Mouse (Mus musculus) kidney, adult 9 months (tissue): ENCODE measurements around the gene Stra6.

Source experiments
- DNase-seq: peaks from one replicate; pipeline ENCODE4 v3.0.0; 2022

Stra6 gene

DNA sequence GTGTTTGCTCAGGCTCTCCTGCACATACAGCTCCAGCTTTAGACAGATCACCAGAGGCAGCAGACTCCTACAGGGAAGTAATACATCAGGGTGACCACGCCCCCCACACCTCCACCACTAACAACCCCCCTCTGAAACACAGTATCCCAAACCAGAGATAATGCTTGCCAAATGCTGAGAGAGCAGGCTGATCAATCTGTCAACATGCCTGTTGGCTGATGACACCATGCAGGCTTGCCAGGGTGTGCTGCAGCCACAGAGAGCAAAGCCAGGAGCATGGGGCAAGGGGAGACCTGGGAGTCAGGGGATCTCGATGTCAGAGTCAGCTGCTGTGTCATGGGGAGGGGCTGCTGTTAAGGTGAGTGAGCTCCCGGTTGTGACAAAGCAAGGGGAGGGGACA lies at the start of gene Stra6:
Gene Stra6 (plus strand): TSS at position 258 of the 400 bp plus-strand sequence.
- no peak for DNase-seq

DNA sequence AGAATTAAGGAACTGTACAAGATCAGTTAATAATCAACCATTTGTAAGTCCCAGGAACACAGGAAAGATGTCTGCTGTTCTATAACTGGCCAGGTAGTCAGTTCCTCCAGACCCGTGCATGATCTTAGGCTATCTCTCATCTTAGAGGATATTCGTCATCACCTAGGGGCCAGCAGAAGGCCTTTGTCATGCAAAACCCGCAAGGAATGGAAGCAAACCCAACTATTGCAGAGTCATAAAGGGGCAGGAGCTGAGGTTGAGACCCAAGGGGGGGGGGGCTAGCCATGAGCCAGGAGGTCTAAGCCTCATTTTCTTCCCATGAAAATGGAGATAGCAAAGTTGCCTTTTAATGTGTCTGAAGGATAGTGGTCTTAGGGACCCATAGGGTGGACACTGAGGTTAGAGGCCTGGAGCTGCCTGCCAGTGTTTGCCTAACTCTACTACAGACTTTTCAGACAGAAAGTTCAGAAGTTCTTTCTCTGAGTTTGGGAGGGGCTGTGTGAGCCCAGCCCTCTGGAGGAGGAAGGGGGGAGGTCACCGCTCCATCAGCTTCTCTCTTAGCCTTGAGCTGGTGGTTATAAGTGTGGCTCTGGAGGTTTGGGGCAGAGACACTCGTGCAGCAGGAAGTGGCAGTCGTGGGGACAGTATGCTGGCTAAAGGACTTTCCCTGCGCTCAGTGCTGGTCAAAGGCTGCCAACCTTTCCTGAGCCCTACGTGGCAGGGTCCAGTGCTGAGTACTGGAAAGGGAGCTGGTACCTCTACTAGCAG lies 49.0 kb upstream of the Stra6 start:
- no peak for DNase-seq

DNA sequence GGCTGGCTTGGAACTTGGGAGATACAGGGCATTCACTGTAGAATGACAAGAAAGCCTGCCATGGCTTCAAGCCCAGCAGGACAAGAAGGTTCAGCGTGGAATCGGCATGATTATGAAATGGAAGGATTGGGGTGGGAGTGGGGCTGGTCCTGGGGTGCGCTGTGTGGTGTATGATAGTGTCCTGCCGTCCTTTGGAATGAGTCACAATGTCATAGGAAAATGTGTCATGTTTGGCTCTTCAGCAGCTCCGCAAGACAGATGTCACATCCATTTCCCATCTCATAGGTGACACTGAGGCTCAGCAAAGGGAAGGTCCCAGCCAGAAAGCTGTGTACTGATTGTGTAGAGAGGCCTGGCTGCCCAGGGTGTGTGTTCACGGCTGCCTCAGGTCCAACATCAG lies 47.7 kb upstream of the Stra6 start:
- DNase-seq: no peak

DNA sequence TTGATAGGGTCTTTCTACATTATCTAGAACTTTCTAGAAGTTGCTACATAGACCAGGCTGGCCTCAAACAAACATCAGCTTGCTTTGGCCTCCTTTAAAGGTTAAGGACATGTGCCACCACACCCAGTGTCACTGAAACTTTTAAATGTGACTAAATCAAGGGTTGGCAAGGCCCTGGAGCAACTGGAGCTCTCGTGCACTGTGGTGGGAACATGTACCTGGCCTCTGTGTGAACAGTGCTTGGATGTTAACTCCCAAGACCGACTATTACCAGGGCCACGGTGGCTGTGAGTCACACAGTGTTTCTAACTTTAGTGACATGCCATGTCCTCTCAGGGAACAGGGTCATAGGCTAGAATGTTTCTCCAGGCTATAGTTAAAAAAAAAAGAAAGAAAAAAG lies 46.6 kb upstream of the Stra6 start:
- no peak for DNase-seq

DNA sequence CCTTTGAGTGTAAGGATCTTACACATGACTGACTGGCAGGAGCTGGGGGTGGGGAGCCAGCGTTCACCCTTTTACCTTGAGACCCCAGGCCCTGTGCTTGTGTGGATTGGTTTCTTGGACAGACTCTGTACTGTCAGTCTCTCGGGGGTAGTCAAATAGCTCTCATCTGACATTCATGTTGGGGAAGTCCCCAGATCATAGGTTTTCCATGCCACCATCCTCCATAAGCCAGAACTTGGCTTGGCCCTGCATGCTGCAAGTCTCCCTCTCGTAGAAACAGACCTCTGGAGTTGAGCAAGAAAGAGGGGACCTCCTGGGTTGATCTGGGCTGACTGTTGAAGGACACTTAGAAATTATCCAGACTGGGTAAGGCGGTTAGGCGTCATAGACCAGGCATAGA lies 45.2 kb upstream of the Stra6 start:
- DNase-seq: no peak

DNA sequence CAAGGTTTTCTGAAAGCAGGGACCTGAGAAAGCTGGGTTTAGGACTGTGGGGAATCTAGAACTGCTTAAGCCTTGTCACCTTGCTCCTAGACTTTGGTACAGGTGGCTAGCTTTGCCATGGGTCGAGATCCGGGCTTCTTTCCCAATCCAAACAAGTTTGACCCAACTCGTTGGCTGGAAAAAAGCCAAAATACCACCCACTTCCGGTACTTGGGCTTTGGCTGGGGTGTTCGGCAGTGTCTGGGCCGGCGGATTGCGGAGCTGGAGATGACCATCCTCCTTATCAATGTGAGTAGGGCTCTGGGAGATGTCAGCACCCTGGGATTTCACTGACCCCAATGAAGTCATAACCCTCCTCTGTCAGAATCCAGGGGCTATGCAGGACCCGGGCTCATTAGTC lies 37.6 kb upstream of the Stra6 start:
- no peak for DNase-seq

DNA sequence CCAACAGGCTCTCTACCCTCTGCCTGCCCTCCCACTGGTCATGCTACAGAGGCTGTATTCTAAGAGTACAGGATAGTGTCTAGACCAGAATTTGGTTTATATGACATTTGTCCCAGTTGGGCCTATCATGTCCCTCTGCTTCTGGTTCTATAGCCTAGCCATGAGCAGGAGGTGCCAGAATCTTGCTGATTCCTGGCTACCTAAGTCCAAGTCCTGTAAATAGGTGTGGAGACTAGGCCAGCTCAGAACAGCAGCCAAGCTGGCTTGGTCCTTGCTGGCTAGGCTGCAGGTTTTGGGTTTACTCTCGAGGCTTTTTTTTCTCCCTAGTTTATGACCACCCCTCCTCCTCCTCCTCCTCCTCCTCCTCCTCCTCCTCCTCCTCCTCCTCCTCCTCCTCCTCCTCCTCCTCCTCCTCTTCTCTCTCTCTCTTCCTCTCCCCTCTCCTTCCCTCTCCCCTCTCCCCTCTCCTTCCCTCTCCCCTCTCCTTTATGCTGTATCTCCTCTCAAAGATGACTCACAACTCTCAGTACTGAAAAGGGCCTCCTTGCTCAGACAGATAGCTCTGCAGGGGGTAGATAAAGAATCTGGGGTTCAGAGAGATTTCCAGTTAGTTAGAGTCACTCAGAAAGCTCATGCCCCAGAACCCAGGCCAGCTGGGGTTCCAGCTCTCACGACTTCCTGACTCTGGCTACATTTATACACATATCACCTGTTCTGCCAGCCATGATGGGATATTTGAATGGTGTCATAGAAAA lies 36.0 kb upstream of the Stra6 start:
- DNase-seq: no peak

DNA sequence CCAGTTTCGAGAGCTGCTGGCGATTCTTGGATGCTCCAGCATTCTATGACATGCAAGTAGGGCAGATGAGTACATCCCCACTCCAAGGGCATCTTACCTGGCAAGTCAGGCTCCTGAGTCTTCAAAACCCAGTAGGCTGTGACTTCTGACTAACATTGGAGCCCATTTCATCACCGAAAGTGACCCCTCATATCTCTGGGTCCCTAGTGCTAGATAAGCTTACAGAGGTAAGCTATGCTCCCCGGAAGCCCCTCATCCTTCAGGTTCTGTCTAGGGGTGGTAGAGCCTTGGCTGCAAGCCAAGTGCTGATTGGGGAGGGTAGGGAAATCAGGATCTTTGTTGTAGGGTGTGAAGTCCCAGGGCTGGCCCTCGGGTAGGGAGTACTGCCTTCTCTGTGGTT lies 34.7 kb upstream of the Stra6 start:
- DNase-seq: no peak

DNA sequence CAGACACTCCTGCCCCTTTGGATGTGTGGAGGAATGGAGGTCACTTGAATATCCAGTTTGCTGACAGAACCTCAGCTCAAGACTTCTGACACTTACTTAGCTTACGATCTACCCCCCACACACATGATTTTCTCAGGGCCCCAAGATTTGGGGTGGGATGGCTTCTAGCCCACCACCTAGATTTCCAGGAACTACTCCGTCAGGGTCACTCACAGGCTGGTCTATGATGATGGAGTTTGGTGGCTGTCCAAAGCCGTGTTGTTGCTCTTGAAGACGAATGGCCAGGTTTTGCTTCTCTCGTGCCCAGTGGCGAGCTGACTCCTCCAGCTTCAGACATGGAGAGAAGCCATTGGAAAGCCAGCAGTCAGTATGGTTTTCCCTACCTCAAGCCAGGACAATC lies 34.0 kb upstream of the Stra6 start:
- DNase-seq: no peak

DNA sequence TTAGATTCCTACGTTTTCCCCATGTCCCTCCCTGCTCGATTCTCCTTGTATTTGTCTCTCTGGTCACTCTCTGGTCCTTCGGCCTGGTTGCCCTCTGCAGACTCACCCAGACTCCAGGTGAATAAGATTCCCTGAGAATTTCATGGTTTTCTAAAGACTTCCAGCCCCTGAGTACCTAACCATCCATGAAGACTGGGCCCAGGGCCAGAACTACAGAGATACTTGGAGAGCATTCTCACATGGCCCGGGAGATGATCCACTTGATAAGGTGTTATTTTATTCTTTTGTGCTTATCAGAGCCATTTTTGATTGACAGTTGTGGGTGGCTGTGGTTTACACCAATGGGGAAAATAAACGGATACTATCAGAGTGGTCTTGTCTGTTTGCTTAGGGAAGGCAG lies 31.7 kb upstream of the Stra6 start:
- DNase-seq: no peak

DNA sequence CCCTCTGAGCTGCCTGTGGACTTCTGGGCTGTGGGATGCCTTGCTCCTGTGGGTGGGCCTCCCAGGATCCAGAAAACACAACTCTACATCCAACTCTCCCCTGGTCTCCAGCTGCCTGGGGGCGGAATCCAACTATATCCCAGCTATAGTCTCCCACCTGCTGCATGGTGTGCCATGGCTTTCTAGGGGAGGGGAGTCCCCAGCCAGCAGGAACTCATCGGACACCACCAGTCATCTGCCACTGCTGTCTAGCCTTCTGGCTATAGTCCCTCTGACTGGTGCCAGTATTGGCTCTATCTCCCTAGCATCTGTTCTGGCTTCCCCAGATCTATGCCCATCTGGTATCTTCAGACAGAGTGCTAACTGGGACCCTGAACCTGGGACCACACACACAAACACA lies 28.1 kb upstream of the Stra6 start:
- no peak for DNase-seq

DNA sequence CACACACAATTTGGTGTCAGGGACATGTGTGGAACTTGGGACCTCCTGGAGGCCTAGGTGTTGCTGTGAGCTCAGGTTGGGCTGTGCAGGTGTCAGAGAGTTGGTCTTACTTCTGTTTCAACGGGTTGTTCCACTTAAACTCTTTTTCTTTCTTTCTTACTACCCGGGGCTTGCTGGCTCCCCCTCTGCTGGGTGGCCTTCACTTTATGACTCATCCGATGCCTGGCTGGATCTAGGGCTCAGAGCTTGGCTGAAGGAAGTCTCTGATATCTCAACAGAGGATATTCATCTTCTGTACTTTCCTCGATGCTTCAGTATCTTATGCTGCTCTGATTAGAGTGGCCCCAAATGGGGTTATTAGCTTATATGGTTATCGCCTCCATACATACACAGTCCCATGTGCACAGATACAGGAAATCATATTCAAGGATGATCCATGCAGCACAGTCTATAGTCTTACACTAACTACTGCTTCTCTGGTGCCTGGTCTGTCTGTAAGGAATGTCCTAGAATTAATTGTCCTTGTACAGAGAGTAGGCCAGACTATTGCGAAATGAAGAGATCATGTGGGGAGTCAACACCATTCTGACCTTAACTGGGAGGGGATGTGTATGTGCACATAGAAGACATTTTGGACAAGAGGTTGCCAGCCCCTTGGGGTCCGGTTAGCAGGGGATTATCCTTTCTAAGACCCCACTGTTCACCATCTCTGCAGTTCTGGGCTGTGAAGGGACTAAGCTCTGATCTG lies 27.5 kb upstream of the Stra6 start:
- no peak for DNase-seq

DNA sequence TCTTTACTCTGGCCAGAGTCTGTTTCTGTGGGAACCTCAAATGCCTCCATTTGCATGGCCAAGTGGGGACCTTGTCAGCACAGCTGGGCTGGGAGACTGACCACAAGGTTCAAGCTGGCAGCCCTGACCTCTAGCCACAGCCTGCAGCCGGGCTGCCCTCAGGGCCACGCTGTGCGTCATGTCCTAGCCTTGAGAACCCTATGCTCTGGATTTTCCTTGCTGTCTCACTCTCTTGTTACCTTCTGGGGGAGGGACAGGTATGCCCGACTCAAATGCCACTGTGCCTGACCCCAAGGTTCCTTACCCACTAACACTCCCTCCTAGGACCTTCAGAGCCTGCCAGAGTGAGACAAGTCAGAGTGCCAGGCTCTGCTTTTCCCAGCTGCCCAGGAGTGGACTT lies 26.6 kb upstream of the Stra6 start:
- DNase-seq: no peak

DNA sequence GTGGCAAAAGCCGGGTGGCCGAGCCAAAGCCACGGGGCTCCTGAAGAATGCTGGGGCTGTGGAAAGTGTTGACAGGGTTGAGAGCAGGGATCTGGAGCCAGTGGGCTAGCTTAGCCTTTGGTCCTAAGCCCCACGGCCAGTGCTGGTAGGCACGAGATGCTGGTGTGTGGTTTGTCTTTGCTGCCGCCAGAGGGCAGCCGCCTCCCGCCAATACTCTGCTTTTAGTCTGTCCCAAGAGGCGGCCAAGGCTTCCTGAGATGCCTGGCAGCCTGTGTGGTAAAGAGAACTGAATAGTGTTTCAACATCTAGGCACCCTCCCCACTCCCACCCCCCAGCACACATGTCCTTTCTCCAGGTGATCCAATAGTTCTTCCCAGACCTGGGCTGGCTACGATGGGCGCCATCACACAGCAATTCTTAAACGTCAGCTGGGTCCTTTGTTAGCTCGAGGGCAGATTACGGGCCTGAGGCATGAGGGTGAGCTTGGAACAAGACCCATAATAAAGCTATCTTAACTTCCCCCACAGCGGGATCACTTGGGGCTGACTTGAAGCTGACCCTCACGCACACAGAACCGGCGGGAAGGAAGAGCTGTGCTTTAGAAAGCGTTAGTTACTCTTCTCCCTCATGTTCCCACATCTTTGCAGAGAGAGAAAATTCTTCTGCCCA lies 25.0 kb upstream of the Stra6 start:
- peak; percentile 77 for DNase-seq

DNA sequence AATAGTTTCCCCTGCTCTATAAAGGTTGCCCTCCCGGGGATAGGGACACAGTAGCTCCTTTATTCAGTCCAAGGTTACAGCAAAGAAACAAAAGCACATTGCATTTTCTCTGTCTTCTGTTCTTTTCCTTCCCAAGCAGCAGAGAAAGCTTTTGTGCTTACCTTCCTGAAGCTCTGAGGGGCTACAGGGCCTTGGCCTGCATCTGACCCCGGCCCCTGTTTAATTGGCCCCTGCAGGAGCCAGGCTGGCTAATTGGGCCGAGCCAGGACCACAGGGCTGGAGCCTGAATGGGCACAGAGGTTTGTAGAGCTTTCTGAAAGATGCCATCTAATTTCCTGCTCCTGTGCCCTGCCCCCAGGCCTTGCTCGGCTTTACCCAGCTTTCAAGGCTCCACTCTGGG lies 22.6 kb upstream of the Stra6 start:
- DNase-seq: no peak

DNA sequence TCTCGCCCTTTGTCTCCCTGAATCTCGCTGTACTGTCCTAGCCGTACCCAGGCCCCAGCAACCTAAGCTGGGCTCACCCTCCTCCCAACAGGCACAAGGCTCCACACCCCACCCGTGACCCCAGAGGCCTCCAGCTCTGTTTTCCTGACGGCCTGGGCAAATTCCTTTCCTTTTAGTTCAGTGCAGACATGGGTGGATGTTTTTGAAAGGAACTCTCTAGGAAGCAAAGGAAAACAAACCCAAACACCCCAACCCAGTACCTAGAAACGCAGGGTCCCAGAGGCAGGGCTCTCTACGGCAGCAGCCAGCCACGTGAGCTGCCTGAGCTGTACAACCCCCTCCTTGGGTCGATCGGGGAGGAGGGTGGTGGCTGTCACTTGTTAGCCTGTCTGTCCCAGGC lies 21.2 kb upstream of the Stra6 start:
- no peak for DNase-seq

DNA sequence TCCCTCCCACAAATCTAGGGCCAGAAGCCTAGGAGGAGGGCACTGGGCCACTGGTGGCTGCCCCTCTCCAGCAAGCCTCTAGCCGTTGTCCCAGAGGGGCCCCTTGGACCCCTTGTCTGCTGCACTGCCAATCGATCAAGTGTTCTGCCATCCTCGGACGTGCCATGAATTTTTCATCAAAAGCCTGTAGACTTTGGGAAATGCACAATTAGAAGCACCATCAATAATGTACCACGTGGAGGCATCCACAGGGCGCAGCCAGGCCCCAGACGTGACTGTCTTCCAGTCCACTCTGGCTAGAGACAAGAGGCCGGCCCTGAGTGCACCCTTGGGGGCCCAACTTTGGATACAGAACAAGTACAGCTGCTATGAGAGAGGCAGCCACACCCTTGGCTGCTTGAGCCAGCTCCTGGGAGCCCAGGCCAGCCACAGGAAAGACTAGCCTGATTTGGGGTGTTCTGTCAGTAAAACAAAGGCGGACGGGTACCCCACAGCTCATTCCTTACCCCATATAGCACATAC lies 20.0 kb upstream of the Stra6 start:
- DNase-seq: no peak

DNA sequence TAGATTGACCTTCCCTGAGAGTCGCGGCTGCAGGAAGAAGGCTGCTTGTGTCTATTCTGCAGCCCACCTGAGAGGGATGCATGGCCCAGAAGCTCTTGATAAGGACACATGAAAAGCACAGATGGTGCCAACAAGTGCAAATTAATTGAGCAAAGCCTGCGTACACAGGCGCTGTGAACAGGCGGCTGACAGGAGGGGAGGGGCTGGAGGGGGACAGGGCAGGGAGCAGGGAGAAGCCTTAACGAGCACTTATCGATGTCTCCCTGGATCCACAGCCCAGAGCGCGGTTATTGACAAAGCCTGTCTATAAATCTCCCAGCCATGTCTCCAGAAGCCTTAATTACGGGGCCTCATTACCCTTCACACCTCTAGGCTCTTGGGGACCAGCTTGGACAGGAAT lies 18.8 kb upstream of the Stra6 start:
- DNase-seq: no peak

DNA sequence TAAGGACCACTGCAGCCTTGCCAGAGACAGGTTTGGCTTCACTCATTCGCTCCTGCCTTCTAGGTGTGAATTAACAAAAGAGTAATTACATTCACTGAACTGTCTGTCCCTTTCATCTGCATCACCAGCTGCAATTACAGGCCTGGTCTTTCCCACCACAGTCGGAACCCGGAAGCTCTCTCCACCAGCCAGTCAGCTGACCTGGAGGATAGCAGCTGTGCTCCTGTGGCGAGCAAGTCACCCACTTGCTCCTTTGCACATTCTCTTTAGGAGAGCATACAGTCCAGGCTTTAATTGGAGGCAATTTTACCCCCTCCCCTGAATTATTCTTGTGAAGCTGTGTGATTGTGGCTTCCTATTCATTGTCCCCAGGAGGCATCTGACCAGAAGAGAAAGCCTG lies 17.9 kb upstream of the Stra6 start:
- no peak for DNase-seq

DNA sequence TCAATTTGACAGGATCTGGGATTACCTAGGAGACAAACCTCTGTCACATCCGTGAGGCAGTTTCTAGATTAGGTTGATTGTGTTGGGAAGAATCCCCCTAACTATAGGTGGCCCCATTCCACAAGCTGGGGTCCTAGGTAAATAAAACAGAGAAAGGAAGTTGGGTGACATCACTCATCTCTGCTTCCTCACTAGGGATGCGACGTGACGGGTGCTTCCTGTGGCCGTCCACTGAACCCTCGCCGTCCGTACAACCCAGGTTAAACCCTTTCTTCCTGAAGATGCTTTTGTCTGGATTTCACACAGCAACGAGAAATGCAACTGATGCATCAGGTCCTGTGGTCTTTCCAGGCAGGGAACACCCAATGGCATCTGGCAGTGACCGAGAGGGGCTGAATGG lies 16.5 kb upstream of the Stra6 start:
- peak; percentile 58 for DNase-seq

DNA sequence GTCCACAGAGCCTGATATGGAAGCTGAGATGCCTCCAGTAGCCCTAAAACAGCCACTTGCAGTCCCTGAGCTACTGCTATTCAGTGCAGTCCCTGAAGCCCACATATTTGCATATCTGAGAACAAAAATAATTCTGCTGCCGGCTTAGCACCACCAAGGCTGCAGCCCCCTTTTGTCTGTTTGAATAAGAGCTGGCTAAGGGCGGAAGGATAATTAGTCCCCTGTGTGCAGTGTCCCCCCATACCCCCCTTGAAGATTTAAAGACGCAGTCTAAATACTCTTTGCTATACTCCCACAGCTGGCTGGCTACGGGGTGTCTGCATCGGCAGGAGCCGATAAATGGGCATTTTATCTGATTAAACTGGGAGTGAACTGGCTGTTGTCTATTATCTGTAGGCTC lies 15.0 kb upstream of the Stra6 start:
- DNase-seq: no peak

DNA sequence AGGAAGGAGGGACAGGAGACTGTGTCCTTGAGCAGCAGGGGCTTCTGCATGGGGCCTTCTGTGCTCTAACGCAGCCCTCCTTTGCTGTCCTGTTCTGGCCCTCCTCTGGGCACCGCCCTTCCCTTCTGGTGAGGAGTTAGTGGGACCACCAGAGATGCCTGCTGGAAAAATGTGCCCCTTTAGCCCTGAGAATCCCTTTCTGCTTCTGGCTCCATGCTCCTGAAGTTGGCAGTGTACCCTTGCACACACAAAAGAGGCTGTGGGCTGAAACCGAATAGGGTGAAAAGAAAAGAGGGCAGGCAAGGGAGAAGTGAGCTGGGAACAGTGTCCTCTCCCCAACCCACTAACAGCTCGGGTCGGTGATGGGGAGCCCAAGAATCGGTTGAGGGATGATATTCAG lies 14.4 kb upstream of the Stra6 start:
- DNase-seq: no peak

DNA sequence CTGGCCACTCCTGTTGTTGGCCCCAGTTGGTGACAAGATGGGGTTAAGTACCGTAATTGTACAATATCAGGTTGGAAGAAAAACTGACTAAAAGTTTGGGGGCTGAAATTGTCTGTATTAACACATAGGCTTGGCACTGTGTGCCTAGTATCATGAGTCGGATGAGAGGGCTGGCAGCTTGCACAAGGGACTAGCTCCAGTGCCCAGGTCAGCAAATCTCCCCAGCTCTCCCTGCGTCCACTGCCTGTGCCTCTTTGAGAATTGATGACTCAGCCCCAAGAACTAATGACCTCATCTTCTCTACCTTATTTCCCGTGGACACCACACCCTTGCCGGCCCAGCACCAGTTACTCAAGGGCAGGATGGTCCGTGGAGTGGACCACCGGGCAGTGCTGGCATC lies 13.7 kb upstream of the Stra6 start:
- DNase-seq: no peak
